Mouse (Mus musculus) G1E (cell line): ENCODE measurements around the gene Uts2r. TPM values are rescaled to one million over a fixed set of nuclear protein-coding genes. Genes with fewer than 3 reads are reported as not detected.
A peak's percentile ranks its signal among the peaks of the same experiment; 100 is the strongest.

Experiments
- ATAC-seq: 2 replicates; pipeline ENCODE4 v1.8.0; 2016; ENCODE audit warnings: mild to moderate bottlenecking; ENCODE audit not compliant: insufficient number of reproducible peaks, poor library complexity, low FRiP score, severe bottlenecking; ENCODE audit errors: extremely low read depth
- DNase-seq: peaks from one replicate; pipeline ENCODE4 v3.0.0; 2012; ENCODE audit warnings: low spot score
- H3K27me3 ChIP-seq: 2 replicates; pipeline ENCODE4 v1.6.1; 2012; ENCODE audit warnings: mild to moderate bottlenecking, low read length, inconsistent platforms; ENCODE audit not compliant: insufficient read depth
- H3K36me3 ChIP-seq: replicated peaks from 2 replicates; pipeline ENCODE3; 2012; ENCODE audit warnings: mild to moderate bottlenecking, inconsistent platforms
- H3K4me1 ChIP-seq: 2 replicates; pipeline ENCODE4 v1.6.1; 2012; ENCODE audit warnings: low read depth, low read length, inconsistent platforms, mixed read lengths; ENCODE audit not compliant: insufficient read depth
- H3K4me3 ChIP-seq: 2 replicates; pipeline ENCODE4 v1.5.1; 2012; ENCODE audit warnings: low read depth, mild to moderate bottlenecking, inconsistent platforms, low read length, moderate library complexity, mixed read lengths
- H3K9me3 ChIP-seq: replicated peaks from 2 replicates; pipeline ENCODE4 v1.6.1; 2012; ENCODE audit warnings: inconsistent platforms
- CTCF ChIP-seq: IDR thresholded peaks from 2 replicates; pipeline ENCODE4 v1.5.1; 2012; ENCODE audit warnings: low read depth, low read length, inconsistent platforms, mixed read lengths
- GATA1 ChIP-seq: IDR thresholded peaks from 2 replicates; pipeline ENCODE4 v1.6.1; 2012; ENCODE audit warnings: borderline replicate concordance, low read length, inconsistent platforms, mixed read lengths
- GATA2 ChIP-seq: IDR thresholded peaks from 2 replicates; pipeline ENCODE4 v1.6.1; 2012; ENCODE audit warnings: low read depth, low read length, inconsistent platforms, borderline replicate concordance
- POLR2AphosphoS5 ChIP-seq: IDR thresholded peaks from 2 replicates; pipeline ENCODE4 v1.6.1; 2012; ENCODE audit warnings: low read depth, low read length, inconsistent platforms; ENCODE audit not compliant: insufficient replicate concordance
- TAL1 ChIP-seq: conservative IDR thresholded peaks from 2 replicates; pipeline ENCODE4 v1.6.1; 2012; ENCODE audit warnings: low read depth, low read length, inconsistent platforms, mixed read lengths
- polyA plus RNA-seq: library from polyadenylated mRNA; stranded (reverse); fragments of >175 nt; gene quantifications from 2 replicates; pipeline ENCODE4 v1.2.3, GENCODE M21; 2012
- total RNA-seq, 2 experiments: library from RNA; stranded (forward) in 1 of 2; stranded (reverse) in 1 of 2; fragments of 200-1000 nt in 1 of 2; fragments of >200 nt in 1 of 2; fragmentation: Nextera tagmentation in 1 of 2; gene quantifications; 2 replicates each; pipeline ENCODE4 v1.2.3; 2014 to 2017

Gene Uts2r
- total and polyA plus RNA-seq, 3 experiments, result 0.05 TPM; not detected in 2

DNA sequence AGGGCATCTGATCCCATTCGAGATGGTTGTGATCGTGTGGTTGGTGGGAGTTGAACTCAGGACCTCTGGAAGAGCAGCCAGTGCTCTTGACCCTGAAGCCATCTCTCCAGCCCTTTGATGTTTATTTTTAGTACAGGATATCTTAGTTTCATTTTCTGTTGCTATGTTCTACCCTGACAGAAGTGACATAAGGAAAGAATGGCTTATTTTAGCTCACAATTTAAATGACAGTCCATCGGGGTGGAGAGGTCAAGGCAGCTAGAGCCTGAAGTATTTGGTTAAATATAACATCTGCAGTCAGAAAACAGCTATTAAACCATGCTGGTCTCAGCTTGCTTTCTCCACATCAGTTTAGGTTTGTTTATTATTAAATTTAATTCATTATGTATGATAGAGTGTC is 38.9 kb upstream of the Uts2r start:
- DNase-seq, result no peak
- no peak for ATAC-seq
- no peak for TF ChIP-seq GATA2
- TF ChIP-seq CTCF, result no peak
- Histone ChIP-seq H3K4me1 (peaks cover 55% of the 10 kb centered on the region), H3K27me3 (0 out of 2 replicates have a peak, but pooled peaks cover 4% of the 10 kb centered on the region), H3K4me3 (no peak overlapping the region), H3K36me3 (peaks cover 12% of the 10 kb centered on the region), H3K9me3 (no peaks in the 10 kb centered on the region)

DNA sequence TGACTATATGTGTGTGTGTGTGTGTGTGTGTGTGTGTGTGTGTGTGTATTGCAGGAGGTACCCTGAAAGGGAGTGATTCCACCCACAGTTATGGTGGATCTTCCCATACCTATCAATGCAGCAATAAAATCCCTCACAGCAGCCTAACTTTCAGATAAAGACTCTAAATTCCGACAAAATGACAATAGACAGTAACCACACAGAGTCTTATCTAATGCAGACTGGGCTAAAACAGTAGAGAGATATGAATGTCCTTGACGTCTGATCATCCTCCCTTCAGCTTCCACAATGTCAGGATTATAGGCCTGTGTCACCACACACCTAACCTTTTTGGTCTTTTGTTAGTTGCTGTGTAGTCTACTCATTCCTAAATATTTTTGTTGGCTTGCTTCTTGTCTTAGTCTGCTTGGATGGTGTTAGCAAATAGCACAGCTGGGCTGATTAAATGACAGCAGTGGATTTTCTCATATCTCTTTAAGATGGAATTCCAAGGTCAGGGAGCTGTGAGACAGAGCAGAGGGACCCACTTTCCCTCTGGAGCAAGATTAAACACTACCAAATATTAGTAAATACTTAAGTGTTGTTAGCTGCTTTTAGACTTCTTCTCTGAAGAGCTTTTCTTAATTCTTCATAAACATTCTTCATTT is 37.9 kb upstream of the Uts2r start:
- 0 out of 2 replicates have a peak, but pooled peaks cover 4% of the 10 kb centered on the region for H3K27me3 ChIP-seq

DNA sequence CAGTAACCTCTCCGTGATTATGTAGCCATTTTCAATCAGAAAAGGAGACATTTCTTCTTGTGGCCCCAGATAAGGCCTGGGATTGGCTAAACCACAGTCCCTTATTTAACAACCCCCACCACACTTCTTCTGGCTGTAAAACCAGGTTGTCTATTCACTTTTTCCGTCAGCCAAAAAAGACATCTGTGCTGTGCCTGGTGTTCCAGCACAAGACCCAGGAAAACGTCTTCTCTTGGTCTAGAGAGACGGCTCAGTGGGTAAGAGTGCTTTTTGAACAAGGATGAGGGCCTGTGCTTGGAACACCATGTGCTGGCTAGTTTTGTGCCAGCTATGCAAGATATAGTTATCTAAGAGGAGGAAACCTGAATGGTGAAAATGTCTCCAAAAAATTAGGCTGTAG is 36.6 kb upstream of the Uts2r start:
- ATAC-seq, result no peak
- no peaks in the 10 kb centered on the region for H3K9me3 ChIP-seq
- no peaks in the 10 kb centered on the region for H3K36me3 ChIP-seq
- peaks cover 43% of the 10 kb centered on the region for H3K4me1 ChIP-seq
- H3K4me3 ChIP-seq, result no peak overlapping the region
- no peak for TF ChIP-seq GATA1
- no peak for TF ChIP-seq POLR2AphosphoS5
- TF ChIP-seq GATA2, result no peak
- TF ChIP-seq TAL1, result no peak
- TF ChIP-seq CTCF, result no peak
- DNase-seq, result no peak
- H3K27me3 ChIP-seq, result no peaks in the 10 kb centered on the region; the same call in 1 of the 2 replicates

More for the DNA sequence above, 37.9 kb upstream of the Uts2r start:
- no peak for TF ChIP-seq GATA1
- TF ChIP-seq TAL1, result 0 out of 2 replicates have a peak, but pooled peaks have one; percentile 18
- 0 out of 2 replicates have a peak, but pooled peaks have one; percentile 16 for ATAC-seq
- Histone ChIP-seq H3K4me1 (peaks cover 47% of the 10 kb centered on the region), H3K9me3 (no peaks in the 10 kb centered on the region), H3K4me3 (no peak overlapping the region), H3K36me3 (peaks cover 2% of the 10 kb centered on the region)
- no peak for DNase-seq

DNA sequence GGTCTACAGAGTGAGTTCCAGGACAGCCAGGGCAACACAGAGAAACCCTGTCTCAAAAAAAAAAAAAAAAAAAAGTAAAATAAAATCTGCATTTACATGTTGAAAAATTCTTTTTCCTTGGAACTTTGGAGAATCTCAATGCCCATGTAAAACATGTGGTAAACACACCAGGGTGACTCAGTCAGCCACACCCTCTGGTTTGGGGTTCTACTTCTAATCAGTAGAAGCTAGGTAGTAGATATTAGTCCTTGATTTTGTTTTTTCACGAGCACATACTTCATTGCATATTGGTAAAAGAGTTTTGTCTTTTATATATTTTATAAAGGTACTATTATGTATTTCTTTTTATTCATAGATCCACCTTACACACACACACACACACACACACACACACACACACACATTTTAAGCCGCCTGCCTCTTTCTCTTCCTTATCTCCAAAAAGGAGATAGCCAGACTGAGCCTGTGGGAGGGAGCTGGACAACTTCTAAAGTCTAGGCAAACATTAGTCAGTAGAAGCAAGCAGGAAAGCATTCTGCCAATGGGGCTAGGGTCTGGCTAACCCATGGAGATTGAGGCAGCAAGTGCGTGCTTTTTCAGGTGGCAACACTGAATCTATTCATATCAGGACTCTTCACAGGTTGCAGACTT is 34.4 kb upstream of the Uts2r start:
- Histone ChIP-seq H3K36me3 (no peaks in the 10 kb centered on the region), H3K9me3 (no peaks in the 10 kb centered on the region), H3K27me3 (peaks cover 4% of the 10 kb centered on the region), H3K4me3 (no peak overlapping the region), H3K4me1 (peaks cover 43% of the 10 kb centered on the region)
- DNase-seq (no peak), ATAC-seq (no peak)
- no peak for TF ChIP-seq TAL1
- no peak for TF ChIP-seq POLR2AphosphoS5
- no peak for TF ChIP-seq CTCF
- TF ChIP-seq GATA2, result no peak
- no peak for TF ChIP-seq GATA1

DNA sequence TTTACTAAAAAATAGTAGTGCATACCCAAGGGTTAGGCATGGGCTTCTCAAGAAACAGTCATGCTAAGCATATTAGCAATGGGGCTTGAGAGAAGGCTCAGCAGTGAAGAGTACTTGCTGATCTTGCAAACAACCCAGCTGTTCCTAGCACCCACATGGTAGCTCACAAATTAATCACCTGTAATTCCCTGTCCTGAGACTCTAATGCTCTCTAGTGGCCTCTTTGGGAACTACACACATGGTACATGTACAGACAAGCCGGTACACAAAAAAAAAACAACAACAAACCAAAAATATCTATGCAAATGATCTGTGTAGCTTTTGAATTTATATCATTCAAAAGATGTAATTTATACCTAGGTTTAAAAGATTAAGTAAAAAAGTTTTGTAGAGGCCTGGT is 33.7 kb upstream of the Uts2r start:
- H3K9me3 ChIP-seq, result no peaks in the 10 kb centered on the region
- TF ChIP-seq CTCF (peak; percentile 37; the same call in 1 of the 2 replicates), TAL1 (no peak)
- no peaks in the 10 kb centered on the region for H3K36me3 ChIP-seq
- no peak for DNase-seq
- ATAC-seq, result 0 out of 2 replicates have a peak, but pooled peaks have one; percentile 28
- H3K4me1 ChIP-seq, result peaks cover 37% of the 10 kb centered on the region
- peaks cover 4% of the 10 kb centered on the region for H3K27me3 ChIP-seq
- H3K4me3 ChIP-seq, result no peak overlapping the region

DNA sequence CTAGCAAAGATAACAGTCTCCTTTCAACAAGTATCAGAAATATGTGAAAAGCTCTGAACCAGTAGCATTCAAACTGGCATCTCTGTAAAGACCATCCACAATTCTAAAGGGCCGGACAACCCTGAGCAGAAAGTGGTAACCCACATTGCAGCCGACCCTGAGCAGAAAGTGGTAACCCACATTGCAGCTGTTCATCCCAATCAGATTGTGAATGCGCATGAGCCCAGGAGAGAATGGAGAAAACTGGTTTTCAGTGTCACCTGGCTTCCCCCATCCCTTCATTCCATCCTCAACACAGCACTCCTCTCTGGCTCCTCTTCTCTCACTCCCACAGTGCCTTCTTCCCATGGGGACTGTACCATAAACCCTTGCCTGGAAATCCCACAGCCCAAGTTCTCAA is 32.6 kb upstream of the Uts2r start:
- no peaks in the 10 kb centered on the region for H3K9me3 ChIP-seq
- H3K36me3 ChIP-seq, result no peaks in the 10 kb centered on the region
- ATAC-seq, result no peak
- no peak for DNase-seq
- TF ChIP-seq GATA2, result no peak
- no peak for TF ChIP-seq TAL1
- peaks cover 4% of the 10 kb centered on the region for H3K27me3 ChIP-seq
- H3K4me3 ChIP-seq, result no peak overlapping the region
- peaks cover 27% of the 10 kb centered on the region for H3K4me1 ChIP-seq

DNA sequence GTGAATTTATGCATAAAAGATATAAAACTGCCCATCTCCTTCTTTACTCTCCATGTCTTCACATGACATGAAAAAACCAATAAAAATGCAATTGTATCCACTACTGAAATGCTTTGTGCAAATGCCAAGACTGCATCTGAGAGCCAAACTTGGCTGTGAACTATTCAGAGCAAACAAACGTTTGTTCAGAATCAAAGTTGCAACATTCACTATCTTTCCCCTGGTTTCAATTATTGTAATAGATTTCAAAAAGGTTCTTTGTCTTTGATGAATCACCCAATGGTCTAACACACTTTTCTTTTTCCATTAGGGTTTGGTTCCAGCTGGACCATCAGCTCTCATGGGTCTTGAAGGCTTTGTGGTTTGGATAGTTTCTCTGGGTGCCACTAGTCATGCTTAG is 30.5 kb upstream of the Uts2r start:
- H3K36me3 ChIP-seq, result no peaks in the 10 kb centered on the region
- TF ChIP-seq CTCF (no peak), TAL1 (no peak), POLR2AphosphoS5 (no peak)
- no peaks in the 10 kb centered on the region for H3K9me3 ChIP-seq
- DNase-seq, result no peak
- no peak overlapping the region for H3K4me3 ChIP-seq
- peaks cover 4% of the 10 kb centered on the region for H3K27me3 ChIP-seq
- H3K4me1 ChIP-seq, result peaks cover 10% of the 10 kb centered on the region
- ATAC-seq, result no peak
